29 mouse cellular contexts compared by ENCODE assay signal in the genomic region with DNA sequence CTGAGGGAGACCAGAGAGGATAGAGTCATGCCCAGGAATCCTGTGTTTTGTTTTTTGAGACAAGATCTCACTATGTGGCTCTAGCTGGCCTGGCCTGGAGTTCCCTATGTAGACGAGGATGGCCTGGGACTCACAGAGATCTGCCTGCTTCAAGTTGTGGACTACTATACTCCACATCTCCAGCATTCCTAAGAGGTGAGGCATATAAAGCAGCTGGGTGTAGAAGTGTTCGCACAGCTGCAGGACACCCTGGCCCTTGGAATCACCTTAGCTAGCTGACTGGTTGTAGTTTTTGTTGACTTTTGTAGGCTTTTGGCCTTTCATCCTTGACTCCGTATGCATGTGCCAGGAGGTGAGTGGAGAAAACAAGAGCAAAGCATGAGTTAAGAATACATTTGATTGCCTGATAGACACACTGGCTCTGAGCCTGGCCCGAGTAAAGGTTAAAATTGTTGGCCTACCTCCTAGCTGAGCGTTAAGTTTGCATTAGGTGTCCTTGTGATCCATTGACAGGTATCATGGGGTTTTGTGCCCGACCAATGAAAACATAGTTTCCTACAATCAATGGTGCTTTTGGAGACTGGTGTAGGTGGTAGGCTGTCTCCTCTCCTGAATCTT. TPM values are rescaled to one million over a fixed set of nuclear protein-coding genes. Genes with fewer than 3 reads are reported as not detected.
DNase-seq lines count a peak whose midpoint lies in the region; ATAC-seq and TF ChIP-seq lines count a peak whose summit lies in the region.
"Had no signal": no experiment of that assay in that cellular context is flagged by ENCODE, and none has a peak within 500 bp of the region (broad histone marks: within the 10 kb centered on the region; RNA-seq: fewer than 3 reads in every experiment).

No protein-coding gene starts in this region.

- no peaks in the 10 kb centered on the region for H3K4me1 ChIP-seq in kidney, embryonic 15.5 days
- peaks cover 7% of the 10 kb centered on the region for H3K4me1 ChIP-seq in liver, postnatal 0 days (ENCODE audit: insufficient read depth)
- no peaks in the 10 kb centered on the region; the same call in 1 of the 2 replicates for H3K4me1 ChIP-seq in heart, embryonic 11.5 days (ENCODE audit: control insufficient read depth, insufficient read depth, low read length)
- H3K4me1 ChIP-seq: stomach, embryonic 15.5 days had no signal

- peak; percentile 53; the same call in 1 of the 2 replicates for TF ChIP-seq EP300 in liver, postnatal 0 days (IDR thresholded peaks at IDR 0.05; ENCODE audit: low read depth)

- no peak overlapping the region for H3K9ac ChIP-seq in kidney, embryonic 15.5 days
- no peak overlapping the region for H3K9ac ChIP-seq in liver, postnatal 0 days (replicated peaks)
- no peak overlapping the region for H3K9ac ChIP-seq in heart, embryonic 11.5 days (ENCODE audit: low read depth, low read length)
- H3K9ac ChIP-seq: embryonic facial prominence, embryonic 12.5 days; hindbrain, embryonic 13.5 days; limb, embryonic 15.5 days; midbrain, embryonic 13.5 days; stomach, embryonic 15.5 days had no signal

- no peak overlapping the region for H3K4me2 ChIP-seq in kidney, embryonic 15.5 days
- H3K4me2 ChIP-seq in liver, postnatal 0 days (ENCODE audit: low read depth, low read length): no peak overlapping the region
- no peak overlapping the region for H3K4me2 ChIP-seq in heart, embryonic 11.5 days
- H3K4me2 ChIP-seq: embryonic facial prominence, embryonic 12.5 days; hindbrain, embryonic 13.5 days; limb, embryonic 15.5 days; midbrain, embryonic 13.5 days; stomach, embryonic 15.5 days had no signal

- TF ChIP-seq CTCF in liver, postnatal 0 days (IDR thresholded peaks at IDR 0.05; ENCODE audit: low read depth): no peak

- no peaks in the 10 kb centered on the region for H3K9me3 ChIP-seq in kidney, embryonic 15.5 days (replicated peaks)
- no peaks in the 10 kb centered on the region for H3K9me3 ChIP-seq in liver, postnatal 0 days (ENCODE audit: low read length)
- no peaks in the 10 kb centered on the region for H3K9me3 ChIP-seq in heart, embryonic 11.5 days (replicated peaks; ENCODE audit: control insufficient read depth, low read length)
- H3K9me3 ChIP-seq: embryonic facial prominence, embryonic 12.5 days; heart, embryonic 10.5 days; hindbrain, embryonic 13.5 days; limb, embryonic 10.5 days; limb, embryonic 15.5 days; midbrain, embryonic 13.5 days; stomach, embryonic 15.5 days had no signal

- DNase-seq in kidney, adult 8-10 months: peak; percentile 18
- peak; percentile 52 for DNase-seq in 3T3-L1 (ENCODE audit: low read depth, low spot score)
- DNase-seq in NIH3T3 (ENCODE audit: low read depth): peak; percentile 25
- peak; percentile 60 for DNase-seq in liver, postnatal 0 days
- DNase-seq in layer of hippocampus, adult 11-12 months (ENCODE audit: low spot score): no peak
- DNase-seq: adrenal gland, postnatal 10 days; B cell, adult 2 months; cerebellum, adult 8-10 months; cerebellum, postnatal 25 days; gastrocnemius, postnatal 14 days; heart, adult 11 months; heart, postnatal 4 days; kidney, postnatal 4 days; layer of hippocampus, postnatal 36 days; thymus, postnatal 14 days had no signal

- H3K27ac ChIP-seq in kidney, embryonic 15.5 days: no peak overlapping the region
- H3K27ac ChIP-seq in liver, postnatal 0 days (ENCODE audit: low read depth): peak overlapping the region; percentile 76; the same call in 1 of the 2 replicates
- H3K27ac ChIP-seq in heart, embryonic 11.5 days (ENCODE audit: low read depth, low read length): no peak overlapping the region
- H3K27ac ChIP-seq: embryonic facial prominence, embryonic 12.5 days; heart, embryonic 10.5 days; hindbrain, embryonic 13.5 days; limb, embryonic 10.5 days; limb, embryonic 15.5 days; macrophage; midbrain, embryonic 13.5 days; stomach, embryonic 15.5 days had no signal

- no peak for ATAC-seq in kidney, embryonic 15.5 days (replicated peaks; ENCODE audit: low FRiP score)
- peak; percentile 98 for ATAC-seq in liver, postnatal 0 days
- no peak; the same call in 1 of the 2 replicates for ATAC-seq in heart, embryonic 11.5 days (replicated peaks; ENCODE audit: insufficient number of reproducible peaks, low FRiP score, low TSS enrichment)
- ATAC-seq: forebrain, embryonic 14.5 days; intestine, embryonic 16.5 days; midbrain, embryonic 13.5 days; Patski had no signal

- no peaks in the 10 kb centered on the region for H3K27me3 ChIP-seq in kidney, embryonic 15.5 days
- no peaks in the 10 kb centered on the region for H3K27me3 ChIP-seq in liver, postnatal 0 days (ENCODE audit: insufficient read depth, low read length)
- no peaks in the 10 kb centered on the region for H3K27me3 ChIP-seq in heart, embryonic 11.5 days (ENCODE audit: control insufficient read depth, insufficient read depth, low read length)
- H3K27me3 ChIP-seq: CH12.LX; embryonic facial prominence, embryonic 12.5 days; hindbrain, embryonic 13.5 days; limb, embryonic 15.5 days; midbrain, embryonic 13.5 days; Patski; stomach, embryonic 15.5 days had no signal

- 84% methylated on average over 6 of the region's 6 CpGs for WGBS in kidney, embryonic 15.5 days
- 64% methylated on average over 6 of the region's 6 CpGs for WGBS in liver, postnatal 0 days (ENCODE audit: insufficient replicate concordance)
- WGBS in heart, embryonic 11.5 days (ENCODE audit: insufficient replicate concordance): 84% methylated on average over 6 of the region's 6 CpGs

- no peak overlapping the region for H3K4me3 ChIP-seq in kidney, embryonic 15.5 days (replicated peaks)
- H3K4me3 ChIP-seq in liver, postnatal 0 days (ENCODE audit: low read depth, low read length): no peak overlapping the region
- no peak overlapping the region for H3K4me3 ChIP-seq in heart, embryonic 11.5 days (ENCODE audit: low read depth, low read length)
- H3K4me3 ChIP-seq: embryonic facial prominence, embryonic 12.5 days; heart, embryonic 10.5 days; hindbrain, embryonic 13.5 days; limb, embryonic 10.5 days; limb, embryonic 15.5 days; midbrain, embryonic 13.5 days; stomach, embryonic 15.5 days had no signal

- no peaks in the 10 kb centered on the region; the same call in 1 of the 2 replicates for H3K36me3 ChIP-seq in kidney, embryonic 15.5 days
- H3K36me3 ChIP-seq in liver, postnatal 0 days (replicated peaks; ENCODE audit: insufficient read depth, low read length): no peaks in the 10 kb centered on the region
- H3K36me3 ChIP-seq in heart, embryonic 11.5 days (ENCODE audit: control insufficient read depth, insufficient read depth, low read length): no peaks in the 10 kb centered on the region
- H3K36me3 ChIP-seq: stomach, embryonic 15.5 days had no signal

RNA-seq across cellular contexts. Expression of gene Zfp827, which starts 20.3 kb away (rescaled TPM):
- polyA plus RNA-seq in kidney, embryonic 15.5 days (2015; fragmentation: Nextera tagmentation; extraction: Ambion mirVana): 7.4 and 7.9 TPM in 2 replicates
- polyA plus RNA-seq in liver, postnatal 0 days (2015; fragmentation: Nextera tagmentation; extraction: Ambion mirVana): 0.62 and 0.64 TPM in 2 replicates
- 10.5 and 11.3 TPM in 2 replicates for polyA plus RNA-seq in heart, embryonic 11.5 days (2014; fragmentation: Nextera tagmentation; extraction: Ambion mirVana)
